Mouse (Mus musculus) cortical plate, adult 2 months (tissue): ENCODE results near the gene Myl12a.

Experiments
- CTCF ChIP-seq: fragments of 200-500 bp; IDR thresholded peaks from 2 replicates; pipeline ENCODE4 v1.5.1; 2011; ENCODE audit warnings: mild to moderate bottlenecking, control low read depth, low read length; ENCODE audit not compliant: insufficient read depth; ENCODE audit errors: extremely low read depth
- POLR2A ChIP-seq: fragments of 200-500 bp; IDR thresholded peaks from 2 replicates; pipeline ENCODE4 v1.6.1; 2011; ENCODE audit warnings: mild to moderate bottlenecking, low read length, control low read depth; ENCODE audit not compliant: insufficient read depth; ENCODE audit errors: extremely low read depth

- TF ChIP-seq POLR2A: no peak
- TF ChIP-seq CTCF: no peak
Observed at GRCm38 (mm10) chr17:71019860-71020259, 17.2 kb upstream of the Myl12a start.
